Mouse (Mus musculus) neural tube, embryonic 11.5 days (tissue): ENCODE measurements around the gene Ttc4. TPM values are rescaled to one million over a fixed set of nuclear protein-coding genes. Genes with fewer than 3 reads are reported as not detected.

Experiments used
- ATAC-seq: fragments of 200-750 bp; cut with Nextera tagmentation; 2 replicates; pipeline ENCODE4 v1.8.0; 2017; ENCODE audit warnings: moderate number of reproducible peaks, mild to moderate bottlenecking, moderate TSS enrichment, moderate library complexity; ENCODE audit not compliant: insufficient read depth, low FRiP score, low TSS enrichment
- DNase-seq: peaks from one replicate; pipeline ENCODE4 v3.0.0-alpha.2; 2015; ENCODE audit warnings: low spot score
- H3K27ac ChIP-seq: fragments of 300-500 bp; sonication (generic); 2 replicates; pipeline ENCODE4 v1.5.1; 2014; ENCODE audit warnings: low read depth, mild to moderate bottlenecking, low read length
- H3K27me3 ChIP-seq: fragments of 300-500 bp; sonication (generic); 2 replicates; pipeline ENCODE4 v1.6.1; 2014; ENCODE audit warnings: mild to moderate bottlenecking, low read length, mixed read lengths; ENCODE audit not compliant: control insufficient read depth, insufficient read depth
- H3K36me3 ChIP-seq: fragments of 300-500 bp; sonication (generic); 2 replicates; pipeline ENCODE4 v1.6.1; 2014; ENCODE audit warnings: mild to moderate bottlenecking, low read length, moderate library complexity, mixed read lengths; ENCODE audit not compliant: control insufficient read depth, insufficient read depth
- H3K4me1 ChIP-seq: fragments of 300-500 bp; sonication (generic); 2 replicates; pipeline ENCODE4 v1.6.1; 2014; ENCODE audit warnings: low read length, mixed read lengths; ENCODE audit not compliant: control insufficient read depth, insufficient read depth
- H3K4me2 ChIP-seq: fragments of 300-500 bp; sonication (generic); 2 replicates; pipeline ENCODE4 v1.6.1; 2014; ENCODE audit warnings: low read depth, mild to moderate bottlenecking, moderate library complexity
- H3K4me3 ChIP-seq: fragments of 300-500 bp; sonication (generic); 2 replicates; pipeline ENCODE4 v1.5.1; 2014; ENCODE audit warnings: low read depth, low read length
- H3K9ac ChIP-seq: fragments of 300-500 bp; sonication (generic); 2 replicates; pipeline ENCODE4 v1.6.1; 2014; ENCODE audit warnings: mild to moderate bottlenecking, low read length
- H3K9me3 ChIP-seq: fragments of 300-500 bp; sonication (generic); 2 replicates; pipeline ENCODE4 v1.6.1; 2016; ENCODE audit warnings: low read length; ENCODE audit not compliant: control insufficient read depth
- WGBS: fragments of 180-500 bp; shearing (Covaris S2); extraction: QIAGEN DNeasy Blood & Tissue Kit; methylation state at CpG from one replicate; pipeline ENCODE4 v1.1.7; 2014; 5-methylcytosine and 5-hydroxymethylcytosine counted together
- polyA plus RNA-seq: library from polyadenylated mRNA; unstranded; fragments of >200 nt; fragmentation: Nextera tagmentation; extraction: Ambion mirVana; gene quantifications from 2 replicates; pipeline ENCODE4 v1.2.1, GENCODE M21; 2014

Gene Ttc4
- polyA plus RNA-seq, 1 experiment from 2014 or later = 114 TPM

GRCm38 (mm10) chr4:106613560-106613959, 65.2 kb downstream of the Ttc4 start:
- Histone ChIP-seq H3K9me3 (no peaks in the 10 kb centered on the region), H3K4me3 (no peak overlapping the region), H3K9ac (no peak overlapping the region), H3K4me1 (no peaks in the 10 kb centered on the region), H3K27ac (no peak overlapping the region), H3K36me3 (no peaks in the 10 kb centered on the region), H3K4me2 (no peak overlapping the region), H3K27me3 (no peaks in the 10 kb centered on the region)
- no peak for ATAC-seq
- no peak for DNase-seq
- WGBS = 85% methylated on average over 3 of the region's 3 CpGs

- no peaks in the 10 kb centered on the region for H3K27me3 ChIP-seq
- no peaks in the 10 kb centered on the region for H3K4me1 ChIP-seq
- no peaks in the 10 kb centered on the region for H3K9me3 ChIP-seq
- DNase-seq (no peak), ATAC-seq (no peak)
- H3K4me2 ChIP-seq = no peak overlapping the region
- H3K36me3 ChIP-seq = no peaks in the 10 kb centered on the region
- H3K9ac ChIP-seq = no peak overlapping the region
- 80% methylated on average over 8 of the region's 8 CpGs for WGBS
- no peak overlapping the region for H3K4me3 ChIP-seq
- H3K27ac ChIP-seq = no peak overlapping the region; the same call in 1 of the 2 replicates
These were observed 65.6 kb downstream of the Ttc4 start for GRCm38 (mm10) chr4:106613105-106613504.

Other genes with a start within 250 kb of the Ttc4 start
- gene Pcsk9, start 214.6 kb downstream of the Ttc4 start, polyA plus RNA-seq = 1.1 and 1.2 TPM in 2 replicates
- gene Bsnd, start 186.7 kb downstream of the Ttc4 start, polyA plus RNA-seq = not detected in 2 replicates
- gene Dhcr24, start 117.9 kb downstream of the Ttc4 start, polyA plus RNA-seq = 28.2 and 30.4 TPM in 2 replicates
- 0.20 and 0.27 TPM in 2 replicates for gene Lexm, start 61.7 kb downstream of the Ttc4 start, polyA plus RNA-seq
- 0.36 and 0.39 TPM in 2 replicates for gene Ttc22, start 56.5 kb downstream of the Ttc4 start, polyA plus RNA-seq
- gene Pars2, start 27.9 kb downstream of the Ttc4 start, polyA plus RNA-seq = 11.5 and 12.5 TPM in 2 replicates
- gene Mroh7, start 52.0 kb upstream of the Ttc4 start, polyA plus RNA-seq = not detected in 2 replicates
- not detected in 2 replicates for gene Fam151a, start 54.9 kb upstream of the Ttc4 start, polyA plus RNA-seq
- gene Acot11, start 126.1 kb upstream of the Ttc4 start, polyA plus RNA-seq = 1.4 and 1.8 TPM in 2 replicates
- gene Ssbp3, start 231.8 kb upstream of the Ttc4 start, polyA plus RNA-seq = 142 and 145 TPM in 2 replicates